Mouse (Mus musculus) erythroblast, embryonic 14.5 days (primary cell): ENCODE results near the gene Tcf20.

Source experiments
- GATA1 ChIP-seq: IDR thresholded peaks from 2 replicates; pipeline ENCODE4 v1.6.1; 2012; ENCODE audit warnings: low read length, inconsistent platforms, mixed read lengths
- TAL1 ChIP-seq: IDR thresholded peaks from 3 replicates; pipeline ENCODE4 v1.6.1; 2012; ENCODE audit warnings: low read length, inconsistent platforms, mixed read lengths

DNA sequence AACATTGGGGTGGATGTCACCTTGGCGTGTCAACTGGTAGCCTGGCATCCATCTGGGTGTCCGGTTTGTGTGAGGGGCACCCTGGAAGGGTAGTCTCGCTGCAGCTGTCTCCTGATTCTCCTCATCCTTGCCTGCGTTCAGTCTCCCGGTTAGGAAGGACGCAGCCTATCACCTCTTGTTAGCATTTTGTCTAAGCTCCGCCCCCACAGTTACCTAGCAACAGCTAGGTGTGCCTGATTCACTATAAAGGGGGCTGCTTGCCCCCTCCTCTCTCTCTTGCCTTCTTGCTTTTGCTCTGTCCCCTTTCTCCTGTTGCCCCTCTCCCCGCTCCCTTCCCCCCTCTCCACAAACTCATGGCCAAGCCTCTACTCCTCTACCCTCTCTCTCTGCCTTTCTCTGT lies 35.3 kb upstream of the Tcf20 start:
- TF ChIP-seq TAL1, result no peak
- no peak for TF ChIP-seq GATA1
